Mouse (Mus musculus) R1 (cell line): ENCODE measurements around the gene Il12rb2.

Experiments used
- DNase-seq: peaks from one replicate; pipeline ENCODE4 v3.0.0-alpha.2; 2018; ENCODE audit warnings: low read depth, low spot score

Gene Il12rb2

GRCm38 (mm10) chr6:67375982-67376391, at the start of gene Il12rb2:
TSS of gene Il12rb2 (minus strand) at chr6:67376188.
- DNase-seq, result peak; percentile 13

- DNase-seq, result no peak
These were observed 45.8 kb upstream of the Il12rb2 start for GRCm38 (mm10) chr6:67421761-67422160.

- no peak for DNase-seq
These were observed 40.6 kb upstream of the Il12rb2 start for GRCm38 (mm10) chr6:67416557-67416956.

- no peak for DNase-seq
These were observed 39.3 kb upstream of the Il12rb2 start for GRCm38 (mm10) chr6:67415276-67415675.

GRCm38 (mm10) chr6:67413378-67413777, 37.4 kb upstream of the Il12rb2 start:
- no peak for DNase-seq

- DNase-seq, result no peak
These were observed 29.3 kb upstream of the Il12rb2 start for GRCm38 (mm10) chr6:67405281-67405682.

GRCm38 (mm10) chr6:67399551-67399950, 23.6 kb upstream of the Il12rb2 start:
- no peak for DNase-seq

- no peak for DNase-seq
These were observed 10.2 kb downstream of the Il12rb2 start for GRCm38 (mm10) chr6:67365785-67366184.

- DNase-seq, result no peak
These were observed 27.9 kb downstream of the Il12rb2 start for GRCm38 (mm10) chr6:67348065-67348464.

- DNase-seq, result no peak
These were observed 36.5 kb downstream of the Il12rb2 start for GRCm38 (mm10) chr6:67339494-67339893.

GRCm38 (mm10) chr6:67337943-67338342, 38.0 kb downstream of the Il12rb2 start:
- DNase-seq, result no peak

- DNase-seq, result no peak
These were observed 52.2 kb downstream of the Il12rb2 start for GRCm38 (mm10) chr6:67323788-67324187.

- DNase-seq, result peak; percentile 76
These were observed 57.5 kb downstream of the Il12rb2 start for GRCm38 (mm10) chr6:67318451-67318850.

GRCm38 (mm10) chr6:67317827-67318338, 58.1 kb downstream of the Il12rb2 start:
- DNase-seq, result no peak

GRCm38 (mm10) chr6:67317068-67317467, 58.9 kb downstream of the Il12rb2 start:
- no peak for DNase-seq

- DNase-seq, result no peak
These were observed 61.3 kb downstream of the Il12rb2 start for GRCm38 (mm10) chr6:67314697-67315096.

- no peak for DNase-seq
These were observed 66.2 kb downstream of the Il12rb2 start for GRCm38 (mm10) chr6:67309752-67310151.

GRCm38 (mm10) chr6:67308994-67309393, 67.0 kb downstream of the Il12rb2 start:
- no peak for DNase-seq

GRCm38 (mm10) chr6:67303210-67303609, 72.8 kb downstream of the Il12rb2 start:
- DNase-seq, result peak; percentile 9

- peak; percentile 2 for DNase-seq
These were observed 73.5 kb downstream of the Il12rb2 start for GRCm38 (mm10) chr6:67302471-67302870.

GRCm38 (mm10) chr6:67301230-67301629, 74.8 kb downstream of the Il12rb2 start:
- DNase-seq, result no peak

- peak; percentile 71 for DNase-seq
These were observed 75.3 kb downstream of the Il12rb2 start for GRCm38 (mm10) chr6:67300710-67301163.

GRCm38 (mm10) chr6:67300300-67300699, 75.7 kb downstream of the Il12rb2 start:
- no peak for DNase-seq

- no peak for DNase-seq
These were observed 77.2 kb downstream of the Il12rb2 start for GRCm38 (mm10) chr6:67298742-67299141.
